Mouse (Mus musculus) granulocyte monocyte progenitor cell, adult 5-6 weeks (primary cell): ENCODE data around the gene Taf10. TPM values are rescaled to one million over a fixed set of nuclear protein-coding genes. Genes with fewer than 3 reads are reported as not detected.
A peak's percentile ranks its signal among the peaks of the same experiment; 100 is the strongest.

ENCODE experiments used
- ATAC-seq: replicated peaks from 2 replicates; pipeline ENCODE4 v1.8.0; 2016; ENCODE audit warnings: mild to moderate bottlenecking, moderate TSS enrichment, inconsistent platforms; ENCODE audit not compliant: poor library complexity, severe bottlenecking
- total RNA-seq, 2 experiments: library from RNA; stranded (forward) in 1 of 2; stranded (reverse) in 1 of 2; fragments of 200-712, 200-1000 nt in 1 of 2; fragments of >200 nt in 1 of 2; fragmentation: Nextera tagmentation in 1 of 2; gene quantifications; 2 replicates each; pipeline ENCODE4 v1.2.3; 2014 to 2017

Gene Taf10
- total RNA-seq, 2 experiments from 2014 or later = 237 to 251 TPM

DNA sequence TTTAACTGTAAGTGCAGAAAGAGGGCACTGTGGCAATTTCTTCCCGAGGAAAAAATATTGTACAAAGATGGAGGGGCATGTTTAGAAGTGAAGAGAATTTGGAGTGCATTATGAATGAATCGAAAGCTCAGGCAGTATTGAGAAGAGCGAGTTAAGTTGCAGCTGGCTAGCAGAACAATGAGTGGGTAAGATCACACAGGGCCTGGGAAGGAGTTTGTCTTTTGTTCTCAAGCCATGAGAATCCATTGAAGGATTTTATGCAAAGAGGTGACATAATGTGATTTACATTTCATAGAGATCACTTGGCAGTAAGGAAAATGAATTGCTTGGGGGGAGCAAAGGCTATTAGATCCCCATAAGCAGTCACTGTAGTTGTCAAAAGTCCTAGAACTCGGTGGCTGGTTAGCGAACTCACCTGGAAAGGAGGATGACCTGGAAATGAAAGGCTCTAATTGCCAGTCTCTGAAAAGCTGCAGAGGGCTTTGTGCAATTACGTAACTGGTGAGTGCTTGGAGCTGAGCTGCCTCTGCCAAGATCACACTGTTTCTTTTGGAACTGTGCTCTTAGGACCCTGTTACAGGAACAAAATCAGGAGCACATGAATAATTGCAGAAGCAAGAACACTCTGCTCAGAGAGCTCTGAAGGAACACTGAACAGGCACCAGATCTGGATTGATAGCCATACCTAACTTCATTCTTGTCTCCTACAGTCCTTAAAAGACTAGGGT is 15.3 kb downstream of the Taf10 start:
- ATAC-seq = no peak

DNA sequence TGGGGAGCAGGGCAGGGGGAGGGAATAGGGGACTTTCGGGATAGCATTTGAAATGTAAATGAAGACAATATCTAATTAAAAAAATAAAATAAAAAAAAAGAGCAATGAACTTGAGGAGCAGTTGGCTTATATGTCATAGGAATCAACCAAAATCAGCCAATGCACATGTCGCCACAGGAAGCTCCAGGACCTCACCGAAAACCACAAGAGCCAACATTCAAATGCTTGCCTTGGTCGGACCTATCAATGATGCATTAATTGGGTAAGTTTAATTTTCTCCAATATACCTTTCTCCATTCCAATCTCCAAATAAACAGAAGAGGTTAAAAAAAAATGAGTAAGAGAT is 17.2 kb downstream of the Taf10 start:
- no peak for ATAC-seq

DNA sequence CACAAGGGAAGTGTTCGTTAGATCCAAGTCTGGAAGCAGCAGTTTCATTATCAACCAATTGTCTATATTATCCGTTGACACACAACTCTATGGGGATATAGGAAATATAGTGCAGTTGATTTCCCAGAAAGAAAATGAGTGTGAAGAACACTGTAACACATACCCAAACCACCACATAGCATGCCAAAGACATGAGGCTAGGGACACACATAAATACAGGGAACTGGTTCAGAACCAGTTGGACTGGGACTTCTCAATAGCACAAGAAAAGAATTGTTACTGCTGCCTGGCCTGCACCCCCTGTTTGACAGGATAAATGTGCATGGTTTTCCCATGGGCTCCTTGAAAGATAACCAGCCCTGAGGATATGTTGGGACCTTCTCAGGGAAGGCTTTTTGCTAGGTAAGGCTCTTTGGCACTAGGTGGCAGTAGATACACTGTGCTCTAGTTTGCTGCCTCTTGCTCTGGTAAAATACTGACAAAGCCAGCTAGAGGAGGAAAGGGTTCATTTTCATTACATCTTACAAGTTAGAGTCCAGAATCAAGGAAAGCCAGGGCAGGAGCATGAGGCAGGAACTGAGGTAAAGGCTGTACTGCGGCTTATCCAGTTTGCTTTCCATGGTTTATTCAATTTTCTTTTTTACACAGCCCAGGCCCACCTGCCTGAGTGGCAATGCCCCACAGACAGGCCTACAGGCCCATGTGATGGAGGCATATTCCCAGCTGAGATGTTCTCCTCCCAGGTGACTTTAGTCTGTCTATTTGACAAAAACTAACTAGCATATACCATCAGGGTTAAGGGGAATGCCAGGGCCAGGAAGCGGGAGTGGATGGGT is 17.8 kb downstream of the Taf10 start:
- peak; percentile 96 for ATAC-seq

DNA sequence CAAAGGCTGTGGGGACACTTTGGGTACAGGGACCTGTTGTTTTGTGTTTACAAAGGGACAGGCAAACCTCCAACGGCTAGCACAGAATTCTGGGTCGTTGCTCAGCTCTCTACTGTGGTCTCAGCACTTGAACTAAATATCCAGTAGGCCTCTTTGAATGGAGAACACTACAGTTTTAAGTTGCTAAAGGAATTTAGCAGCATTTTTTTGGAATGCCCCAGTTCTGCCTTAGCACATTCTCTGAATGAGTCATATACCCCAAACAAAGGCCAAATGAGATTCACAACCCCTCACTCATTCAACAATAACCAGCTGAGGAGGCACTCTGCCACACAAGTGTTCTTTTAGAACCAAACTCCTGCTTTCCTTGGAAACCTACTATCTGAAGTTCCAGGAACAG is 22.2 kb downstream of the Taf10 start:
- no peak for ATAC-seq

DNA sequence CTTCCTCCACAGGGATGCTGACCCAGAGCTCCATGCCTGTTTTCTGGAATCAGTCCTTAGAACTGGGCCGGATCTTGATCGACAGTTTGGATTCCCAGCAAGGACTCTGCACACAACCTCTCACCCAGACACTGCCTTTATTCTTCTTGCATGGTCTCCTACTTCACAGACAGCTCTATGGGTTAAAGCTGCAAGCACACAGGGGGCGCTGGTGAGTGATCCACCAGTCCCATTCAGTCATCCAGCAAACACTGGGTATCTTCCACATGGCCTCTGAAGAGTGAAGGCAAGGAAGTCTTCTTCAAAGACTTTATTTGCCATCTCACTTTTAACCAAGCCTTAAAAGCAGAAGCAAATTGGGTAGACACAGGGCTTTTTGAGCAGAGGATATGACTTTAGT is 28.8 kb downstream of the Taf10 start:
- ATAC-seq = 0 out of 2 replicates have a peak, but pooled peaks have one; percentile 25

DNA sequence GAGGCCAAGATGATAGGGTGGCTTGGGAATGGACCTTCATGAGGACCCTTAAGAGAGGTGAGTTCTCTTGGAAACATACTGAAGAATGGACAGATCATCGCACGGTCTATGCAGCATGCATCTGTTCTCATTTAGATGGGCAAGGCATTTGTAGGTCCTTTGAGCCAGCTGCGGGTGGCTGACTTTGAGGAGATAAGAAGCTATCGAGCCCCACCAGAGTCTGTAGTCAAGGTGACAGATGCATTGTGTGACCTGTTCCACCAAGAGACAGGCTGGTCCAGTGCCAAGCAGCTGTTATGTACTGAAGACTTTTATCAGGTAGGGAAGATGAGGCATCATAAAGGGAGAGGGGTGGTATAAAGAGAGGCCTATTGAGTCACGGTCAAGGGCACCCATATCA is 35.4 kb downstream of the Taf10 start:
- ATAC-seq = no peak

DNA sequence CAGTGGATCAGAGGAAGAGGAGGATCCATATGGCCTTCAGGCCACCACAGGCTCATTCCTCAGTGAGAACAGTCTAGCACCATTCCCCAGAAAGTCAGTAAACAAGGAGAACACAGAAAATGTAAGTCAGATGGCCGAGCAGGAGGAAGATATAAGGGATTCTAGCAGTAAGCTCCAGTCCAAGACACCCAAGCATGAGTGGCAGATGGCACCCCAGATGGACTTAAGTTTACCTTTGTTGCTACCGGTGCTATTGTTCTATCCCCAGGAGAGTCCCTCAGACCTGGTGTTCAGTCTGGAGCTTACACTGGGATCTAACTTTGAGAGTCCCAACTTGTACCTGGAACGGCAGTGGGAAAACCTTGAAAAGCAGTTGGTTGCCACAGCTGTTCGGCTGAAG is 40.3 kb downstream of the Taf10 start:
- ATAC-seq = no peak

DNA sequence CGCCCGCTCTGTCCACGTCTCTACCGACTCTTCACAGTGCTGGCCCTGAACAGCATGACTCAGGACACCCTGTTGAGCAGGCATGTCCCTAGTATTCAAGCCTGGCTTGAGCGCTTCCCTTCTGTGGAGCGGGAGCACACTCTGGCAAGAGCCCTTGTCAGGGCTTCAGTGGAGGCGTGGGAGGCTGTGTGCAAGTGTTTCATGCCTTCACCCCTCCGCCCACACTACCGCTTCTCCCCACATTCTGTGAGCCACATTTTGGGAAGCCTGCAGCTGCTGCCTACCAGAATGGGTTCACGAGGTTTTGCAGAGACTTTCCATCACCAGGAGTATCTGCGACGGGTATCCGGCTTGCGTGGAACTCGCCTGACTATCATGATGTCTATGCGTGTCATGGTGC is 41.0 kb downstream of the Taf10 start:
- ATAC-seq = no peak

DNA sequence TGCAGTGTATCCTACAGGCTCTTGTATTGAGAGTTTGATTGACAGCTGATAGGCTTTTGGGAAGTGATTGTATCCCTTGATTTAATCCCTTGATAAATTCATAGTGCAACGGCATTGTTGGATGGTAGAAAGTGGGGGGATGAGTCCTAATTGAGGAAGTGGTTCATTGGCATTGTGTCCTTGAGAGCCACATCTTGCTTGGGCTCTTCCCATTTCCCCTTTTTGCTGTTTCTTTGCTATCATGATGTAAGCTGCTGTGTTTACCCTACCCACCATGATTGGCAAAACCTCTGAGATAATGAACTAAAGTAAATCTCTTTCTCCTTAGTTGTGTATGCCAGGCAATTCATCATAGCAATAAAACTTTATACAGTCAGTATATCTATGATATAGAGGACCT is 53.3 kb downstream of the Taf10 start:
- ATAC-seq = peak; percentile 98

Other genes with a start within 250 kb of the Taf10 start
- 11.5 and 13.8 TPM in 2 replicates for gene Smpd1, start 190.0 kb downstream of the Taf10 start, total RNA-seq (2014; fragmentation: Nextera tagmentation)
- 11.3 and 22.4 TPM in 2 replicates for gene Smpd1, start 190.0 kb downstream of the Taf10 start, total RNA-seq (2017)
- gene Apbb1, start 162.7 kb downstream of the Taf10 start, total RNA-seq (2014; fragmentation: Nextera tagmentation) = 0.81 TPM in 1 of 2 replicates, not detected in the other
- gene Apbb1, start 162.7 kb downstream of the Taf10 start, total RNA-seq (2017) = 0.05 TPM in 1 of 2 replicates, not detected in the other
- not detected in 2 replicates for gene Hpx, start 144.2 kb downstream of the Taf10 start, total RNA-seq (2014; fragmentation: Nextera tagmentation)
- not detected in 2 replicates for gene Hpx, start 144.2 kb downstream of the Taf10 start, total RNA-seq (2017)
- 1.7 and 5.4 TPM in 2 replicates for gene Trim3, start 110.8 kb downstream of the Taf10 start, total RNA-seq (2014; fragmentation: Nextera tagmentation)
- gene Trim3, start 110.8 kb downstream of the Taf10 start, total RNA-seq (2017) = 1.4 and 5.0 TPM in 2 replicates
- 39.1 and 49.7 TPM in 2 replicates for gene Timm10b, start 104.3 kb downstream of the Taf10 start, total RNA-seq (2014; fragmentation: Nextera tagmentation)
- 72.1 and 77.6 TPM in 2 replicates for gene Timm10b, start 104.3 kb downstream of the Taf10 start, total RNA-seq (2017)
- 23.8 and 31.4 TPM in 2 replicates for gene Arfip2, start 103.9 kb downstream of the Taf10 start, total RNA-seq (2014; fragmentation: Nextera tagmentation)
- gene Arfip2, start 103.9 kb downstream of the Taf10 start, total RNA-seq (2017) = 47.1 and 85.6 TPM in 2 replicates
- 28.7 TPM in 1 of 2 replicates, not detected in the other for gene Gm45799, start 103.8 kb downstream of the Taf10 start, total RNA-seq (2014; fragmentation: Nextera tagmentation)
- 0.99 TPM in 1 of 2 replicates, not detected in the other for gene Gm45799, start 103.8 kb downstream of the Taf10 start, total RNA-seq (2017)
- gene Dnhd1, start 93.5 kb downstream of the Taf10 start, total RNA-seq (2014; fragmentation: Nextera tagmentation) = 0.45 and 3.7 TPM in 2 replicates
- gene Dnhd1, start 93.5 kb downstream of the Taf10 start, total RNA-seq (2017) = 0.13 and 1.2 TPM in 2 replicates
- 167 and 168 TPM in 2 replicates for gene Ilk, start 7.8 kb downstream of the Taf10 start, total RNA-seq (2014; fragmentation: Nextera tagmentation)
- gene Ilk, start 7.8 kb downstream of the Taf10 start, total RNA-seq (2017) = 81.6 and 87.8 TPM in 2 replicates
- gene Rrp8, start 7.0 kb downstream of the Taf10 start, total RNA-seq (2014; fragmentation: Nextera tagmentation) = 35.7 and 68.6 TPM in 2 replicates
- gene Rrp8, start 7.0 kb downstream of the Taf10 start, total RNA-seq (2017) = 35.7 and 40.9 TPM in 2 replicates
- 46.8 and 52.4 TPM in 2 replicates for gene Tpp1, start 7.9 kb upstream of the Taf10 start, total RNA-seq (2014; fragmentation: Nextera tagmentation)
- gene Tpp1, start 7.9 kb upstream of the Taf10 start, total RNA-seq (2017) = 18.5 and 26.1 TPM in 2 replicates
- gene Dchs1, start 43.3 kb upstream of the Taf10 start, total RNA-seq (2014; fragmentation: Nextera tagmentation) = not detected in 2 replicates
- not detected in 2 replicates for gene Dchs1, start 43.3 kb upstream of the Taf10 start, total RNA-seq (2017)
- 133 and 143 TPM in 2 replicates for gene Mrpl17, start 66.7 kb upstream of the Taf10 start, total RNA-seq (2014; fragmentation: Nextera tagmentation)
- 62.2 and 81.9 TPM in 2 replicates for gene Mrpl17, start 66.7 kb upstream of the Taf10 start, total RNA-seq (2017)
- gene Gm4070, start 209.6 kb upstream of the Taf10 start, total RNA-seq (2014; fragmentation: Nextera tagmentation) = 28.2 and 59.8 TPM in 2 replicates
- 52.7 and 67.9 TPM in 2 replicates for gene Gm4070, start 209.6 kb upstream of the Taf10 start, total RNA-seq (2017)